Mouse (Mus musculus): ENCODE measurements at regions not wholly inside any gene's neighbourhood (a gene's known extent, or its start where the extent isn't known, plus 50 kb on each side); places are given as distances from the start of the nearest gene placed in this dataset.

DNA sequence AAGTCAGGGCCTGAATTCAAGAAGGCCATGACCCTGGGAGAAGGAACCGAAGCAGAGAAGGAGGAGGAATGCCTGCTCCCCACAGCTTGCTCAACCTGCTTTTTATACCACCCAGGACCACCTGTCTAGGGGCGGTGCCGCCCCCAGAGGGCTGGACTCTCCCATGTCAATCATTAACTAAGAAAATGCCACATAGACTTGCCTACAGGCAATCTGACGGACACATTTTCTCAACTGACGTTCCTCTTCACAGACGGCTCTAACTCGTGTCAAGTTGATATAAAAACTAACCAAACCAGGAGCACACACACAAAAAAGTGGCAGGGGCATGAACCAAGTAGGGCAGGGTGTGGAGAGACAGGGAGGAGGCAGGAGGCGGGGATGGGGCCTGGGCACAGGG, 248.5 kb downstream of the Bcl11b start:
- Histone ChIP-seq H3K4me2 (ENCODE audit: low read depth) (no peak overlapping the region), H3K27me3 (ENCODE audit: control insufficient read depth, insufficient read depth, insufficient read length) (no peaks in the 10 kb centered on the region), H3K36me3 (ENCODE audit: control insufficient read depth, insufficient read depth) (no peaks in the 10 kb centered on the region), H3ac (ENCODE audit: control insufficient read depth, insufficient read length) (no peak overlapping the region), H3K4me3 (no peak overlapping the region), H3K79me2 (ENCODE audit: control insufficient read depth, insufficient read depth) (no peaks in the 10 kb centered on the region)
- TF ChIP-seq MYOG (IDR thresholded peaks at IDR 0.05; ENCODE audit: control insufficient read depth in 1 of 3, insufficient read depth in 1 of 3, insufficient read length in 2 of 3, low read depth in 2 of 3): no peak
- no peak for TF ChIP-seq USF1 (IDR thresholded peaks at IDR 0.05; ENCODE audit: low read depth)
- no peak for TF ChIP-seq POLR2A (IDR thresholded peaks at IDR 0.05; ENCODE audit: insufficient read length, low read depth)
- no peak for TF ChIP-seq POLR2AphosphoS2 (IDR thresholded peaks at IDR 0.05; ENCODE audit: insufficient read length, low read depth)
- no peak for TF ChIP-seq E2F4 (IDR thresholded peaks at IDR 0.05; ENCODE audit: insufficient read depth)
- no peak for TF ChIP-seq MAX (IDR thresholded peaks at IDR 0.05; ENCODE audit: low read depth)
- TF ChIP-seq TCF3 (IDR thresholded peaks at IDR 0.05; ENCODE audit: insufficient read length, low read depth): no peak
- TF ChIP-seq MYOD1 (IDR thresholded peaks at IDR 0.05; ENCODE audit: control insufficient read depth in 1 of 3, insufficient read length in 2 of 3, low read depth in 2 of 3): no peak
- TF ChIP-seq REST (IDR thresholded peaks at IDR 0.05; ENCODE audit: insufficient read depth, insufficient read length): no peak
- no peak for TF ChIP-seq SRF (IDR thresholded peaks at IDR 0.05; ENCODE audit: control insufficient read depth, insufficient read length, low read depth)
- TF ChIP-seq TCF12 (IDR thresholded peaks at IDR 0.05; ENCODE audit: insufficient read depth, poor library complexity, severe bottlenecking): no peak
- no peak for TF ChIP-seq CEBPB (IDR thresholded peaks at IDR 0.05; ENCODE audit: insufficient read depth, poor library complexity, severe bottlenecking)

DNA sequence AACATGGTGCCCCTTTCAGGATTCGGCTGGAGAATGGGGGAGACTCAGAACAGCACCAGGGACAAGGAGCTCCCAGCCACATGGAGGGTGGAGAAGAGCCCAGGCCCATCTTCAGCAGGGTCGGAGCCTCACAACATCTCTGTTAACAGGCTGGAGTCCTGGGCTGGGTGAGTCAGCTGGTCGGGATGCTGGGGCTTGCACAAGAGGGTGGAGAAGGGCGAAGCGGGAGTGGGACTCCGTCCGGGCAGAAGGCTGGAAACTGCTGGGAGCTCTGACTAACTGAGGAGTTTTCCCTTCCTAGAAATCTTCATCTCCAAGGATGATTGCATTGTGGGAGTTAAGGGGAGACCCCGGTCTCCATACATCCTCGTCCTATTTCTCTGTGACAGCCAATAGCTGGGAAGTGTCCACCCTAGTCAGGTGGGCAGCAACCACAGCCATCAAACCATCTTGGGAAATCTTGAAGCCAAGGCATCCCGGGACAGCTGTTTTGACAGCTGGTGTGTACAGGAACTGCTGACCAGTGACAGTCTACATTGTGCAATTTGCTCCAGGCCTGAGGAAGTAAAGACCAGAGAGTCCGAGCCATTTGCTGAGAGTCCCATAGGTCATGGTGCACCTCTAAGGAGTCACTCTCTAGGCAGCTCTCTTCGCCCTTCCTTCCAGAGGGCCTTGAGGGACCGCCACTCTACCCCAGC, 247.4 kb downstream of the Bcl11b start:
- Histone ChIP-seq H3K4me2 (ENCODE audit: low read depth) (peak overlapping the region; percentile 18), H3K36me3 (ENCODE audit: control insufficient read depth, insufficient read depth) (no peaks in the 10 kb centered on the region), H3ac (ENCODE audit: control insufficient read depth, insufficient read length) (no peak overlapping the region), H3K27me3 (ENCODE audit: control insufficient read depth, insufficient read depth, insufficient read length) (no peaks in the 10 kb centered on the region), H3K79me2 (ENCODE audit: control insufficient read depth, insufficient read depth) (no peaks in the 10 kb centered on the region), H3K4me3 (no peak overlapping the region)
- TF ChIP-seq TCF12 (IDR thresholded peaks at IDR 0.05; ENCODE audit: insufficient read depth, poor library complexity, severe bottlenecking) (peak; percentile 28), POLR2A (IDR thresholded peaks at IDR 0.05; ENCODE audit: insufficient read length, low read depth) (no peak), TCF3 (IDR thresholded peaks at IDR 0.05; ENCODE audit: insufficient read length, low read depth) (no peak), CEBPB (IDR thresholded peaks at IDR 0.05; ENCODE audit: insufficient read depth, poor library complexity, severe bottlenecking) (peak; percentile 58; the same call in 1 of the 2 replicates), MYOD1 (IDR thresholded peaks at IDR 0.05; ENCODE audit: control insufficient read depth in 1 of 3, insufficient read length in 2 of 3, low read depth in 2 of 3) (peak; percentile 19 to 68 (median 61)), MYOG (IDR thresholded peaks at IDR 0.05; ENCODE audit: control insufficient read depth in 1 of 3, insufficient read depth in 1 of 3, insufficient read length in 2 of 3, low read depth in 2 of 3) (peak in 1 of 3 experiments; percentile 48)

DNA sequence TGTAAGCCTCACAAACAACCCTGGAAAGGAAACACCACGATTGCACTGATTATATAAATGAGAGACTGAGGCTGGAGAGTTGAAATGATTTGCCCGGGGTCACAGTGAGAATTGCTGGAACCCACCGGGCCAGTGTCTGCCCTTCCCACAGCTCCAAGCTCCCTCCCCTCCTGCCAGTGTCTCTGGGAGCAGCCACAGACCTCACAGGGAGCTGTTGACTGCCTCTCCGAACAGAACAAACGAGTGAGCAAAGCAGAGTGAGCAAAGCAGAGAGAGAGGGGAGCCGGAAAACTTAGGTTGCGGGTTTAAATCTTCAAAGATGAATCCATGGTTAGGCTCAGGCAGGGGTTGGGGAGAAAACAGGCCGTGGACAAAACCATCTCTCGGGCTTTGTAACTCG, 246.2 kb downstream of the Bcl11b start:
- Histone ChIP-seq H3K4me2 (ENCODE audit: low read depth) (no peak overlapping the region), H3ac (ENCODE audit: control insufficient read depth, insufficient read length) (no peak overlapping the region), H3K36me3 (ENCODE audit: control insufficient read depth, insufficient read depth) (no peaks in the 10 kb centered on the region), H3K4me3 (no peak overlapping the region), H3K79me2 (ENCODE audit: control insufficient read depth, insufficient read depth) (no peaks in the 10 kb centered on the region), H3K27me3 (ENCODE audit: control insufficient read depth, insufficient read depth, insufficient read length) (no peaks in the 10 kb centered on the region)
- no peak for TF ChIP-seq POLR2A (IDR thresholded peaks at IDR 0.05; ENCODE audit: insufficient read length, low read depth)
- TF ChIP-seq TCF3 (IDR thresholded peaks at IDR 0.05; ENCODE audit: insufficient read length, low read depth): no peak
- TF ChIP-seq E2F4 (IDR thresholded peaks at IDR 0.05; ENCODE audit: insufficient read depth): no peak
- no peak for TF ChIP-seq MAX (IDR thresholded peaks at IDR 0.05; ENCODE audit: low read depth)
- TF ChIP-seq SRF (IDR thresholded peaks at IDR 0.05; ENCODE audit: control insufficient read depth, insufficient read length, low read depth): no peak
- no peak for TF ChIP-seq MYOD1 (IDR thresholded peaks at IDR 0.05; ENCODE audit: control insufficient read depth in 1 of 3, insufficient read length in 2 of 3, low read depth in 2 of 3)
- TF ChIP-seq POLR2AphosphoS2 (IDR thresholded peaks at IDR 0.05; ENCODE audit: insufficient read length, low read depth): no peak
- TF ChIP-seq TCF12 (IDR thresholded peaks at IDR 0.05; ENCODE audit: insufficient read depth, poor library complexity, severe bottlenecking): no peak
- no peak for TF ChIP-seq USF1 (IDR thresholded peaks at IDR 0.05; ENCODE audit: low read depth)
- TF ChIP-seq REST (IDR thresholded peaks at IDR 0.05; ENCODE audit: insufficient read depth, insufficient read length): no peak
- no peak for TF ChIP-seq CEBPB (IDR thresholded peaks at IDR 0.05; ENCODE audit: insufficient read depth, poor library complexity, severe bottlenecking)
- TF ChIP-seq MYOG (IDR thresholded peaks at IDR 0.05; ENCODE audit: control insufficient read depth in 1 of 3, insufficient read depth in 1 of 3, insufficient read length in 2 of 3, low read depth in 2 of 3): no peak

DNA sequence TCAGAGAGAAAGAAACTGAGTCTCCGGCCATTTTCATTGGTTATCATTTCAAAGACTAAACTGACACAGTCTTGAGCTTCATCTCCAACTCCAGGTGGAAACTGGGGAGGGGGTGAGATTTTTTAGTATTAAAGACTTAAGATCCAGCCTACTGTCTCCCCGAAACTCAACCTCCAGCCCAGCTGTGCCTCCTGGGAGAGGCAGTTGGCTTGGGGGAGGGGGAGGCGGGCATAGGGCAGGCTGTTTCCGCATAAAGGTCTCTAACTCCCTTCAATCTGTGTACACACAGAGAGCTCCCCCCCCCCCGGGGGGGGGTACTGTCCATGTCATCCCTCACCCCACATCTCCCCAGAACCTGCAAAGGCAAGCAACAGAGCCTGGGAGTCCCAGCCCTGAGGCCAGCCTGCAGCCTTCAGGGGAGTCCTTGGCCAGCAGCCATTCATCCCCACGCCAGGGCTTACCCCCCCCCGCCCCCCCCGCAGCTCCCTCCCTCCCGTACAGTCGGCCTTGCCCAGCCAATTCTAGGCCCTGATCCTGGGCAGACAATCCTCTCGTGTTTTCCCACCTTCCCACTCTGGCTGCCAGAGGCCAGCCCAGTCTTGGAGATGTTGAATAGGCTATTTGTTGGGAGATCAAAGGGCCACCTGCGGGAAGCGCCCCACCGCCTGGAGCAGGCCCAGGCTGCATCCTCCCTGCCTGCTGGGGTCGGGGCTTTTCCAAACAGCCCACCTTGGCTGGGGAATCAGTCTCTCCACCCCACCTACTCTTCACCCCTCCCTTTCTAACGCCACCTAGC, 245.2 kb downstream of the Bcl11b start:
- Histone ChIP-seq H3K4me3 (no peak overlapping the region), H3K27me3 (ENCODE audit: control insufficient read depth, insufficient read depth, insufficient read length) (no peaks in the 10 kb centered on the region), H3K79me2 (ENCODE audit: control insufficient read depth, insufficient read depth) (no peaks in the 10 kb centered on the region), H3K4me2 (ENCODE audit: low read depth) (no peak overlapping the region), H3K36me3 (ENCODE audit: control insufficient read depth, insufficient read depth) (no peaks in the 10 kb centered on the region), H3ac (ENCODE audit: control insufficient read depth, insufficient read length) (no peak overlapping the region)
- TF ChIP-seq MYOG (IDR thresholded peaks at IDR 0.05; ENCODE audit: control insufficient read depth in 1 of 3, insufficient read depth in 1 of 3, insufficient read length in 2 of 3, low read depth in 2 of 3) (no peak), MYOD1 (IDR thresholded peaks at IDR 0.05; ENCODE audit: control insufficient read depth in 1 of 3, insufficient read length in 2 of 3, low read depth in 2 of 3) (no peak), SRF (IDR thresholded peaks at IDR 0.05; ENCODE audit: control insufficient read depth, insufficient read length, low read depth) (no peak), REST (IDR thresholded peaks at IDR 0.05; ENCODE audit: insufficient read depth, insufficient read length) (no peak), TCF12 (IDR thresholded peaks at IDR 0.05; ENCODE audit: insufficient read depth, poor library complexity, severe bottlenecking) (no peak), POLR2A (IDR thresholded peaks at IDR 0.05; ENCODE audit: insufficient read length, low read depth) (no peak), USF1 (IDR thresholded peaks at IDR 0.05; ENCODE audit: low read depth) (no peak), MAX (IDR thresholded peaks at IDR 0.05; ENCODE audit: low read depth) (no peak), POLR2AphosphoS2 (IDR thresholded peaks at IDR 0.05; ENCODE audit: insufficient read length, low read depth) (no peak), E2F4 (IDR thresholded peaks at IDR 0.05; ENCODE audit: insufficient read depth) (no peak), TCF3 (IDR thresholded peaks at IDR 0.05; ENCODE audit: insufficient read length, low read depth) (no peak), CEBPB (IDR thresholded peaks at IDR 0.05; ENCODE audit: insufficient read depth, poor library complexity, severe bottlenecking) (no peak)
